Mouse (Mus musculus) brain, embryonic 18.5 days (tissue): Measurements from ENCODE around the gene Ahrr.
A peak's percentile ranks its signal among the peaks of the same experiment; 100 is the strongest.

Experiments used
- DNase-seq: peaks from one replicate; pipeline ENCODE4 v3.0.0-alpha.2; 2012; ENCODE audit warnings: low read depth, low spot score

Gene Ahrr

GRCm38 (mm10) chr13:74245214-74245898, 46.8 kb downstream of the Ahrr start:
- peak; percentile 52 for DNase-seq

- DNase-seq, result no peak
Observed at GRCm38 (mm10) chr13:74237574-74237973, 54.6 kb downstream of the Ahrr start.

- DNase-seq, result no peak
Observed at GRCm38 (mm10) chr13:74220659-74221058, 71.5 kb downstream of the Ahrr start.

DNA sequence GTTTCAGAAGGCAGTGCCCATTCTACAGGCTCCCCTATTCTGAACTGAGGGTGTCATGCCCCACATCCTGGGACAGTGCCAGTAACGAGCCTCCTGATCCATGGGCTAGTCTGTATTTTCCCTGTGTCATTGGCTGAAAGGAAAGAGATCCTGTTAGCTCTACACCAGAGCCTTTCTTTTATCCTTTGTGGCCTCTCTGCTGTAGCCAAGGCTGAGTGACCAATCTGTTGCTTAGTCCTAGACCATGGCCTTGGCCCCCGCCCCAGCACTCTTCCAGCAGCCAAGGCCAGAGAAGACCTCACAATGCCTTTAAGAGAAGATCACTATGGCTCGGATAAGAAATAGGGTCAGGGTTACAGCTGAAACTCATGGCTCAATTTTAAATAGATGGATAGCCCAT, 73.7 kb downstream of the Ahrr start:
- DNase-seq, result no peak

DNA sequence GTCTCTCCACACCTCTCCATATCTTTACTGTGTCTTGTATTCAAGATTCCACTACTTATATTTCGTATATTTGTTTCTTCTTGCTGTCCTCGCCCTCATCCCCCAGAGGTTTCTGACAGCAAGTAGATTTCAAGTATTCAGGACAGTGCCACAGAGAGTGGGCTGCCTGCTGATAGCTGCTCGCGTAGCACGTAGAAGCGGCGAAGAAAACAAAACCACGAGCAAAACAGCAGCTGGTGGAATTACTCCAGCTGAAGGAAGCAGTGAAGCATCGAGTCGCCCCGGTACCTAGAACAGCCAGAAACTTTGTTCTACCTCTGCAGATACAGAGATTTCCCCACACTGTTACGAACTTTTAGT, 83.2 kb downstream of the Ahrr start:
- peak; percentile 4 for DNase-seq

GRCm38 (mm10) chr13:74208317-74208985, 83.7 kb downstream of the Ahrr start, which contains the start of gene Exoc3:
TSS of gene Exoc3 (minus strand) at chr13:74208732.
- DNase-seq, result peak; percentile 66

- no peak for DNase-seq
Observed at GRCm38 (mm10) chr13:74196451-74196850, 95.7 kb downstream of the Ahrr start.

DNA sequence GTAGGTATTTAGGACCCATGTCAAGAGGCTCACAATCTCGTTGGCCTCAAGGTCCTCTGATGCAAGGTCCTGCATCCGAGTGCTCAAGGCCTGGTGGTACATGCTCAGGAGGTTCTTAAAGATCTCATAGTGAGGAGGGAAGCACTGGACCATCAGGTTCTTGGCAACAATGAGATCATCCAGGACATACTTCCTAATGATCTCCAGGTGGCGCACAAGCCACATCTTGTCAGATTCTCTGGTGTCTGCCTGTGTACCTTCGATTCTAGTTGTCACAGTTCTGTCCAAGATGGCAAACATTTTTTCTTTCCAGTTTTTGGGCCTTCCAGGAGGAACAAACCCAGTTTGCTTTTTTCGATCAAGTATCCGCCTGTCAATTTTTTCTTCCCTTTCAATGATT, 99.5 kb downstream of the Ahrr start:
- DNase-seq, result no peak

DNA sequence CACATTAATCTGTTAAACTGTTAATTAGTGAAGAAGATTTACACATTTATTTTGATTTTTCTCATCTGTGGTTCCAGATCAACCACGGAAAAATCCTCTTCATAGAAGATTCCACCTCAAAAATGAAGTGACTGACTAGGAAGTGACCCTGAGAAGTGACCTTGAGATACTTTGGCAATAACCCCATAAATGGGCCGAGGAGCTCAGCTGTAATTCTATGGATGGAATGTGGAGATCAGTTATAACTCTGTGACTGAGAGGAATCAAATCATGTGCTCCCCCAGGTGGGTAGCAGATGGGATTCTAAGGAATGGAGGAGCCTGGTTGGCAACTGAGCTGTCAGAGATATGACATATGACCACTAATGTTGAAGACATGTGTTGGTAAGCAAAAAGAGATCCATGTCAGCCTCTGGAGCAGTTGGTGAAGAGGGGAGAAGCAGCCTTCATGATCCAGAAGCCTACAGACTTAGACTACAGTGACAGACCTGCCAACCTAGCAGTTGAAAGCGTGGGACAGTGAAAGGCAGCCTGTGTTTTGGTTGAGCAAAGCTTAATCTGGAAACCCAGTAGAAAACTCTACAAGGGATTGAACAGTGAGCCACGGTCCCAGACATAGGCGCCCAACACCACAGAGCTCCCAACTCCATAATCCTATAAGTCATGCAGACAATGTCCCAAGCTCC, 109.0 kb downstream of the Ahrr start:
- DNase-seq, result no peak

DNA sequence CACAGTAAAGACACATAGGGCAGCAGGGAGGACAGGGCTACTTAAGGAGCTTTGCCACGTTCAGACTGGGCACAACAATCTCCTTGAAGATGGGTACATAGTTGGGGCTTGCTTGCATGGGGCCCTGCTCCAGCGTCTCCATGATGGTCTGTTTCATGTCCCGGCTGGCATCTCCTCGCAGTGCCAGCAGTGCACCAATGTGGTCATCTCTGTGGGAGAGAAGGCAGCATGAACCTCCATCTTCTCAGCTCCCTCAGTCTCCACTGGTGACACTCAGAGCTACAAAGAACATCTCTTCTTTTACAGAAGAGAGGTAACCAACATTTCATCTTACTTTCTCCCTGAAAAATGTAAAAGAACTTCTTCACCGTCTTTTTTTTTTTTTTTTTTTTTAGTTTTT, 120.1 kb downstream of the Ahrr start:
- DNase-seq, result no peak

GRCm38 (mm10) chr13:74169446-74170164, 122.5 kb downstream of the Ahrr start:
- no peak for DNase-seq

GRCm38 (mm10) chr13:74167492-74167891, 124.6 kb downstream of the Ahrr start:
- DNase-seq, result no peak

DNA sequence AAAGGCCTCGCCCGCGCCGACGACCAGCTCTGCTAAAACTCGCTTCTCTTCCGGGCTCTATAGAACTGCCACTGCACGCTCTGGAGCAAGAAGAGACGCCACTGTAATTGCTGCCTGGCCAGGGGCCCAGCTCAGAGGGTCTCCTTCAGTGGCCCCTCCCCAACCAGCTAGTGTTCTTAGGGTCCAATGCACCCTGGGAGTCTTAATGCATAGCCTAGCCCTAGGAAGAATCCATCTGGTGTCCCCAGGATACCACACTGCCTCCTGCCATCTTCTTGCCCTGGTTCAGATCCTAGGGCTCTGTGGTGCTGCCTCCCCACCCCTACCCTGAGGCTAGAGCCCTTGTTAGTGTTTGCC, 125.1 kb downstream of the Ahrr start:
- DNase-seq, result no peak

GRCm38 (mm10) chr13:74166348-74167056, 125.6 kb downstream of the Ahrr start:
- DNase-seq, result peak; percentile 22
